Mouse (Mus musculus): ENCODE measurements at regions not wholly inside any gene's neighbourhood (a gene's known extent, or its start where the extent isn't known, plus 50 kb on each side); places are given as distances from the start of the nearest gene placed in this dataset.

- no peak for TF ChIP-seq POLR2A (IDR thresholded peaks at IDR 0.05; ENCODE audit: insufficient read depth, low read length)
- TF ChIP-seq CTCF (IDR thresholded peaks at IDR 0.05; ENCODE audit: low read depth, low read length): no peak
- no peak for TF ChIP-seq EP300 (IDR thresholded peaks at IDR 0.05; ENCODE audit: insufficient read depth, low read depth, low read length)
These were observed 164.5 kb upstream of the Gm3448 start for GRCm38 (mm10) chr17:15205799-15206198.
